Mouse (Mus musculus) brain, embryonic 14.5 days (tissue): ENCODE data around the gene Fbxl5.

Experiments used
- CTCF ChIP-seq: fragments of 200-500 bp; IDR thresholded peaks from 2 replicates; pipeline ENCODE4 v1.5.1; 2012; ENCODE audit warnings: inconsistent platforms, mild to moderate bottlenecking, moderate library complexity, borderline replicate concordance; ENCODE audit not compliant: insufficient read depth, insufficient read length; ENCODE audit errors: extremely low read depth
- POLR2A ChIP-seq: fragments of 200-500 bp; IDR thresholded peaks from 2 replicates; pipeline ENCODE4 v1.6.1; 2012; ENCODE audit warnings: mild to moderate bottlenecking, inconsistent platforms, borderline replicate concordance; ENCODE audit not compliant: poor library complexity, insufficient read depth, insufficient read length, severe bottlenecking; ENCODE audit errors: extremely low read depth

- TF ChIP-seq POLR2A (no peak), CTCF (peak; percentile 66; the same call in 1 of the 2 replicates)
These were observed 19.9 kb upstream of the Fbxl5 start for GRCm38 (mm10) chr5:43841144-43842010.
